Comparison of ENCODE assay signal across 21 mouse cellular contexts in the genomic region with DNA sequence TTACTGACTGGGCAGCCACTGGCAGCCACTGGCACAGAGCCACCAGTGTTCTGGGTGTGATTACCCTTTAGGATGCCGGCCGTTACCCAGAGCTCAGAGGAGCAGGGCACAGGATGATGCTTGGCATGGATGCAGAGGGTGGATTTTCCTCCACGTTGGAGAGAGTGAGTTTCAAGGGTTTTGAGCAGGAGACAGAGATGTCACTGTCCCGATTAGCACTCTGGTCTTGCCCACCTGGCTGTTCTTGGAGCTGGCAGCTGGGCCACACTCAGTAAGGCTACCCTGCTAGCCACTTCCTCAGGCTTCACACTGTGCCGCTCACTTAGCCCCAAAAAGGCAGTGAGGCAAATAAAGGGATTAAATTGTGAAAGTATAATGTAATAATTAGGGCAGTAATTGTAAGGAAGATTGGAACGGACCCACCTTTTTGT.
DNase-seq lines count a peak whose midpoint lies in the region; ATAC-seq lines count a peak whose summit lies in the region.
"Had no signal": no experiment of that assay in that cellular context is flagged by ENCODE, and none has a peak within 500 bp of the region (broad histone marks: within the 10 kb centered on the region; RNA-seq: fewer than 3 reads in every experiment).

No protein-coding gene starts in this region.

- H3K4me2 ChIP-seq in forebrain, embryonic 16.5 days (ENCODE audit: low read length), result no peak overlapping the region
- H3K4me2 ChIP-seq: heart, embryonic 11.5 days; kidney, embryonic 15.5 days; liver, embryonic 12.5 days; lung, embryonic 14.5 days; midbrain, embryonic 13.5 days; neural tube, embryonic 15.5 days had no signal

- ATAC-seq in forebrain, embryonic 16.5 days, result peak; percentile 47; the same call in 1 of the 2 replicates
- ATAC-seq: inflammation-experienced regulatory T-cells, adult 6 months; liver, embryonic 12.5 days; midbrain, embryonic 13.5 days had no signal

- no peak overlapping the region for H3K27ac ChIP-seq in forebrain, embryonic 16.5 days (ENCODE audit: low read length)
- H3K27ac ChIP-seq: kidney, embryonic 15.5 days; limb, embryonic 10.5 days; liver, embryonic 12.5 days; midbrain, embryonic 13.5 days; neural tube, embryonic 15.5 days had no signal

- H3K9ac ChIP-seq in forebrain, embryonic 16.5 days (replicated peaks; ENCODE audit: low read depth, low read length), result no peak overlapping the region
- H3K9ac ChIP-seq: kidney, embryonic 15.5 days; liver, embryonic 12.5 days; lung, embryonic 14.5 days; midbrain, embryonic 13.5 days; neural tube, embryonic 15.5 days had no signal

- no peak overlapping the region for H3K4me3 ChIP-seq in forebrain, embryonic 16.5 days (replicated peaks; ENCODE audit: low read length)
- H3K4me3 ChIP-seq: kidney, embryonic 15.5 days; limb, embryonic 10.5 days; liver, embryonic 12.5 days; midbrain, embryonic 13.5 days; myocyte; neural tube, embryonic 15.5 days had no signal

- no peaks in the 10 kb centered on the region for H3K36me3 ChIP-seq in forebrain, embryonic 16.5 days (ENCODE audit: control insufficient read depth, insufficient read depth)
- H3K36me3 ChIP-seq: kidney, embryonic 15.5 days; limb, embryonic 10.5 days; liver, embryonic 12.5 days; midbrain, embryonic 13.5 days; neural tube, embryonic 15.5 days had no signal

- no peaks in the 10 kb centered on the region for H3K27me3 ChIP-seq in forebrain, embryonic 16.5 days (replicated peaks; ENCODE audit: control insufficient read depth, insufficient read depth, low read length)
- H3K27me3 ChIP-seq: kidney, embryonic 15.5 days; liver, embryonic 12.5 days; midbrain, embryonic 13.5 days; neural tube, embryonic 15.5 days had no signal

- DNase-seq in heart, adult 11 months, result peak; percentile 83
- no peak for DNase-seq in heart, adult 18-20 months
- DNase-seq in retina, postnatal 1 day, result peak; percentile 25
- DNase-seq in retina, embryonic 14.5 days (ENCODE audit: low spot score), result no peak
- DNase-seq in cerebellum, adult 8-10 months, result peak; percentile 15
- no peak for DNase-seq in right cerebral cortex, adult 2 months (ENCODE audit: low spot score in 2 of 2)
- DNase-seq in urinary bladder, postnatal 10 days (ENCODE audit: low spot score), result no peak
- DNase-seq: B cell, adult 2 months; gastrocnemius, postnatal 14 days; lung, embryonic 14.5 days; spleen, adult 18-20 months; thymus, adult 18-20 months had no signal

- peaks cover 1% of the 10 kb centered on the region; the same call in 1 of the 2 replicates for H3K4me1 ChIP-seq in forebrain, embryonic 16.5 days (replicated peaks; ENCODE audit: control insufficient read depth, insufficient read depth, low read length)
- H3K4me1 ChIP-seq: kidney, embryonic 15.5 days; liver, embryonic 12.5 days; midbrain, embryonic 13.5 days; neural tube, embryonic 15.5 days had no signal

- 29% methylated on average over 6 of the region's 6 CpGs for WGBS in forebrain, embryonic 16.5 days

- H3K9me3 ChIP-seq in forebrain, embryonic 16.5 days (ENCODE audit: control insufficient read depth, low read length), result no peaks in the 10 kb centered on the region
- H3K9me3 ChIP-seq: kidney, embryonic 15.5 days; limb, embryonic 10.5 days; liver, embryonic 12.5 days; midbrain, embryonic 13.5 days; neural tube, embryonic 15.5 days had no signal

Comparison
In these comparisons a context has a peak if more than half of its experiments do, and no peak if none do; other contexts are left out.
1. DNase-seq: peak in heart, adult 11 months (single experiment), retina, postnatal 1 day (single experiment) and cerebellum, adult 8-10 months (single experiment); none in heart, adult 18-20 months (0 of 2), retina, embryonic 14.5 days (single experiment), right cerebral cortex, adult 2 months (0 of 2) and urinary bladder, postnatal 10 days (single experiment).